Mouse (Mus musculus): Measurements from ENCODE around the gene Ddn. TPM values are rescaled to one million over a fixed set of nuclear protein-coding genes. Genes with fewer than 3 reads are reported as not detected.

Ddn gene
- polyA plus RNA-seq, 1 experiment, result not detected

- WGBS, result 3% methylated on average over 36 of the region's 36 CpGs
- Histone ChIP-seq H3K27ac (ENCODE audit: insufficient read depth, low read depth, low read length) (no peak overlapping the region), H3K4me1 (ENCODE audit: control insufficient read depth, insufficient read depth, insufficient read length, low read length) (peaks cover 13% of the 10 kb centered on the region), H3K36me3 (ENCODE audit: control insufficient read depth, insufficient read depth, low read length) (no peaks in the 10 kb centered on the region), H3K4me3 (ENCODE audit: low read depth, low read length) (peak overlapping the region; percentile 58), H3K27me3 (ENCODE audit: control insufficient read depth, insufficient read depth, low read length) (peaks cover 19% of the 10 kb centered on the region)
- TF ChIP-seq POLR2A (IDR thresholded peaks at IDR 0.05; ENCODE audit: low read depth, low read length) (no peak), CTCF (IDR thresholded peaks at IDR 0.05; ENCODE audit: extremely low read depth, insufficient read length, insufficient replicate concordance, low read depth, low read length) (no peak)
These were observed 36.6 kb downstream of the Ddn start for GRCm38 (mm10) chr15:98772511-98773211.

GRCm38 (mm10) chr15:98771813-98772425 is 37.4 kb downstream of the Ddn start:
- Histone ChIP-seq H3K27me3 (ENCODE audit: control insufficient read depth, insufficient read depth, low read length) (peaks cover 11% of the 10 kb centered on the region), H3K4me1 (ENCODE audit: control insufficient read depth, insufficient read depth, insufficient read length, low read length) (peaks cover 12% of the 10 kb centered on the region), H3K27ac (ENCODE audit: insufficient read depth, low read depth, low read length) (no peak overlapping the region), H3K36me3 (ENCODE audit: control insufficient read depth, insufficient read depth, low read length) (no peaks in the 10 kb centered on the region), H3K4me3 (ENCODE audit: low read depth, low read length) (peak overlapping the region; percentile 58)
- no peak for TF ChIP-seq POLR2A (IDR thresholded peaks at IDR 0.05; ENCODE audit: low read depth, low read length)
- no peak for TF ChIP-seq CTCF (IDR thresholded peaks at IDR 0.05; ENCODE audit: extremely low read depth, insufficient read length, insufficient replicate concordance, low read depth, low read length)
- 14% methylated on average over 12 of the region's 12 CpGs for WGBS

GRCm38 (mm10) chr15:98768259-98768658 is 41.0 kb downstream of the Ddn start:
- no peak overlapping the region for H3K27ac ChIP-seq (ENCODE audit: insufficient read depth, low read depth, low read length)
- TF ChIP-seq CTCF (IDR thresholded peaks at IDR 0.05; ENCODE audit: extremely low read depth, insufficient read length, insufficient replicate concordance, low read depth, low read length) (no peak), POLR2A (IDR thresholded peaks at IDR 0.05; ENCODE audit: low read depth, low read length) (no peak)
- peaks cover 8% of the 10 kb centered on the region for H3K4me1 ChIP-seq (ENCODE audit: control insufficient read depth, insufficient read depth, insufficient read length, low read length)
- no peaks in the 10 kb centered on the region for H3K27me3 ChIP-seq (ENCODE audit: control insufficient read depth, insufficient read depth, low read length)
- H3K36me3 ChIP-seq (ENCODE audit: control insufficient read depth, insufficient read depth, low read length), result no peaks in the 10 kb centered on the region
- H3K4me3 ChIP-seq (ENCODE audit: low read depth, low read length), result no peak overlapping the region
- 52% methylated on average over 5 of the region's 5 CpGs for WGBS

GRCm38 (mm10) chr15:98765929-98766328 is 43.4 kb downstream of the Ddn start:
- peaks cover 4% of the 10 kb centered on the region; the same call in 1 of the 2 replicates for H3K4me1 ChIP-seq (ENCODE audit: control insufficient read depth, insufficient read depth, insufficient read length, low read length)
- no peaks in the 10 kb centered on the region for H3K36me3 ChIP-seq (ENCODE audit: control insufficient read depth, insufficient read depth, low read length)
- no peak overlapping the region for H3K4me3 ChIP-seq (ENCODE audit: low read depth, low read length)
- no peaks in the 10 kb centered on the region for H3K27me3 ChIP-seq (ENCODE audit: control insufficient read depth, insufficient read depth, low read length)
- 77% methylated on average over 4 of the region's 4 CpGs for WGBS
- no peak overlapping the region for H3K27ac ChIP-seq (ENCODE audit: insufficient read depth, low read depth, low read length)
- TF ChIP-seq CTCF (IDR thresholded peaks at IDR 0.05; ENCODE audit: extremely low read depth, insufficient read length, insufficient replicate concordance, low read depth, low read length) (no peak), POLR2A (IDR thresholded peaks at IDR 0.05; ENCODE audit: low read depth, low read length) (no peak)

GRCm38 (mm10) chr15:98762670-98763529 is 46.4 kb downstream of the Ddn start, which contains the start of gene Arf3:
Gene Arf3 (minus strand): TSS chr15:98763214.
- Histone ChIP-seq H3K36me3 (ENCODE audit: control insufficient read depth, insufficient read depth, low read length) (peaks cover 1% of the 10 kb centered on the region), H3K27me3 (ENCODE audit: control insufficient read depth, insufficient read depth, low read length) (no peaks in the 10 kb centered on the region), H3K27ac (ENCODE audit: insufficient read depth, low read depth, low read length) (peak within 1 kb of the TSS; percentile 58), H3K4me1 (ENCODE audit: control insufficient read depth, insufficient read depth, insufficient read length, low read length) (peaks cover 4% of the 10 kb centered on the region; the same call in 1 of the 2 replicates), H3K4me3 (ENCODE audit: low read depth, low read length) (peak within 1 kb of the TSS; percentile 91)
- TF ChIP-seq POLR2A (IDR thresholded peaks at IDR 0.05; ENCODE audit: low read depth, low read length) (peak; percentile 79), CTCF (IDR thresholded peaks at IDR 0.05; ENCODE audit: extremely low read depth, insufficient read length, insufficient replicate concordance, low read depth, low read length) (no peak)
- under 1% methylated on average over 76 of the region's 76 CpGs for WGBS

- WGBS, result 0% methylated on average over 24 of the region's 24 CpGs
- peaks cover 4% of the 10 kb centered on the region; the same call in 1 of the 2 replicates for H3K4me1 ChIP-seq (ENCODE audit: control insufficient read depth, insufficient read depth, insufficient read length, low read length)
- peaks cover 1% of the 10 kb centered on the region for H3K36me3 ChIP-seq (ENCODE audit: control insufficient read depth, insufficient read depth, low read length)
- H3K27ac ChIP-seq (ENCODE audit: insufficient read depth, low read depth, low read length), result peak overlapping the region; percentile 58
- TF ChIP-seq POLR2A (IDR thresholded peaks at IDR 0.05; ENCODE audit: low read depth, low read length) (peak; percentile 29; the same call in 1 of the 2 replicates), CTCF (IDR thresholded peaks at IDR 0.05; ENCODE audit: extremely low read depth, insufficient read length, insufficient replicate concordance, low read depth, low read length) (no peak)
- peak overlapping the region; percentile 91 for H3K4me3 ChIP-seq (ENCODE audit: low read depth, low read length)
- no peaks in the 10 kb centered on the region for H3K27me3 ChIP-seq (ENCODE audit: control insufficient read depth, insufficient read depth, low read length)
These were observed 47.1 kb downstream of the Ddn start for GRCm38 (mm10) chr15:98762201-98762621.
